Mouse (Mus musculus) G1E (cell line): Measurements from ENCODE around the gene Gpr25.

Experiments used
- CTCF ChIP-seq: IDR thresholded peaks from 2 replicates; pipeline ENCODE4 v1.5.1; 2012; ENCODE audit warnings: low read depth, low read length, inconsistent platforms, mixed read lengths
- GATA1 ChIP-seq: IDR thresholded peaks from 2 replicates; pipeline ENCODE4 v1.6.1; 2012; ENCODE audit warnings: borderline replicate concordance, low read length, inconsistent platforms, mixed read lengths
- GATA2 ChIP-seq: IDR thresholded peaks from 2 replicates; pipeline ENCODE4 v1.6.1; 2012; ENCODE audit warnings: low read depth, low read length, inconsistent platforms, borderline replicate concordance
- POLR2AphosphoS5 ChIP-seq: IDR thresholded peaks from 2 replicates; pipeline ENCODE4 v1.6.1; 2012; ENCODE audit warnings: low read depth, low read length, inconsistent platforms; ENCODE audit not compliant: insufficient replicate concordance
- TAL1 ChIP-seq: conservative IDR thresholded peaks from 2 replicates; pipeline ENCODE4 v1.6.1; 2012; ENCODE audit warnings: low read depth, low read length, inconsistent platforms, mixed read lengths

GRCm38 (mm10) chr1:136255657-136256056, 5.0 kb downstream of the Gpr25 start:
- TF ChIP-seq CTCF = no peak
- TF ChIP-seq GATA1 = no peak
- no peak for TF ChIP-seq TAL1
- no peak for TF ChIP-seq POLR2AphosphoS5
- TF ChIP-seq GATA2 = no peak
